Mouse (Mus musculus) layer of hippocampus, adult 9-11 months (tissue): ENCODE data around the gene Gm21885.

Source experiments
- DNase-seq: peaks from one replicate; pipeline ENCODE4 v3.0.0; 2022

Gene Gm21885

DNA sequence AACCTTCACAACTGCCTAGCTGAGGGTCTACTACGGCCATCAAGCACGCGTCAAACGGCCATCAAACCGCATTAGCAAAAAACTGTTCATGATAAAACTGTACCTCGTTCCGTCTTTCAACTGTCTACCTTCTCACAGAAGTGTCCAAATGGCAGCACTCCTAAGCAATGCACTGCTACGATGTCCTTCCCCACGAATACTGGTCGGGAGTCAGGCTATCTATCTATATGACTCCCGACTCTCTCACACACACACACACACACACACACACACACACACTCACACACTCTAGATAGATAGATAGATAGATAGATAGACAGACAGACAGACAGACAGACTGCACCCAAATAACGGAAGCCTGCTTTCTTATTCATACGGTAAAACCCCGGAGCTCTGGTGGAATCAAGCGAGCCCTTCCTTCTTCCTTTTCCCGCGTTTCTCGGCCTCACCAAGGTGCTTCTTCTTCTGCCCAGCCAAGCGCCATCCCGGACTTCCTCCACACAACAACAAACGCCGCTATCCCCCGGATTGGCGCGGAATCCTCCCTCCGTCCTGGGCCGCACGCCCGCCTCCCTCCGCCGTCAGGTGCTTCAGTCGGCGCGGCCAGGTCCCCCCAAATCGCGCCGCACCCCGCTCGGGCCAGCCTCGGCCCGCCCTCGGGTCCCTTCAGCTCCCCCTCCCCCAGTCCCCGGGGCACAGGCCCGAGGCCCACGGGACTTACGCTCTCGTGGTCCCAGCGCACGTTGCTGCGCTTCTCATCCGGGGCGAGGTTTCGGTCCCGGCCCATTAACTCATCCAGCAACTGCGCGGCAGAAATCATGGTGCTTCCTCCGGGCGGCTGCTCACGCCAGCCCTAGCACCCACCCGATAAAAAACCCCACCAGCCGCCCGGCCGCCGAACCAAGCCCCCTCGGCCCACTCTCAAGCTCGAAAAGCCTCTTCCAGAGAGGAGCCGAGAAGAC lies 39.6 kb downstream of the Gm21885 start:
- DNase-seq, result no peak

DNA sequence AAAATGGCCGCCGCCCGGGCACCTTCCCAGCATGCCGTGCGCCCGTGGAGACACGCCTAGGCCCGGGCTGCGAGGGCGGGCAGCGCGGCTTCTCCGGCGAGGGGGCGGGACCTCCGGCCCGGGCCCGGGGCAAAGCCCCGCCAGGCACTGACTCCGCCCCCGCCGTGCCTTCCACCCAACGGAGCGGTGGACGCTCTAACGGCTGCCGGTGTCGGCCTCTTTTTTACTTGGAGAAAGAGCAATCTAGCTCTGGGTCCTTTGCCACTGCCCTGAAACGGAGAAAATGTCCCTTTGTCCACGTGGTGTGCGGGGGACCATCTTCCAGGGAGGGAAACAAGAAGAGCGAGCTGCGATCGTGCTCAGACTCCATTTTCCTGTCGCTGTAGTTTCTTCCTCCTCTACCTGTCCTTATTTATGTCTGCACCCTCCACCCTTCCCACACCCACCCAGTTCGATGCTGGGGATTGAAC lies 40.3 kb downstream of the Gm21885 start, which contains the start of gene Luc7l3:
Luc7l3 (minus strand) TSS at position 58 of the 470 bp plus-strand sequence.
- DNase-seq, result peak; percentile 92

- DNase-seq, result no peak
Observed at GRCm38 (mm10) chr11:94322636-94323035, 41.0 kb downstream of the Gm21885 start.

GRCm38 (mm10) chr11:94323271-94323925 lies 41.7 kb downstream of the Gm21885 start:
- DNase-seq, result no peak

GRCm38 (mm10) chr11:94324618-94325017 lies 42.9 kb downstream of the Gm21885 start:
- DNase-seq, result no peak

GRCm38 (mm10) chr11:94326961-94327411 lies 45.3 kb downstream of the Gm21885 start:
- peak; percentile 49 for DNase-seq

DNA sequence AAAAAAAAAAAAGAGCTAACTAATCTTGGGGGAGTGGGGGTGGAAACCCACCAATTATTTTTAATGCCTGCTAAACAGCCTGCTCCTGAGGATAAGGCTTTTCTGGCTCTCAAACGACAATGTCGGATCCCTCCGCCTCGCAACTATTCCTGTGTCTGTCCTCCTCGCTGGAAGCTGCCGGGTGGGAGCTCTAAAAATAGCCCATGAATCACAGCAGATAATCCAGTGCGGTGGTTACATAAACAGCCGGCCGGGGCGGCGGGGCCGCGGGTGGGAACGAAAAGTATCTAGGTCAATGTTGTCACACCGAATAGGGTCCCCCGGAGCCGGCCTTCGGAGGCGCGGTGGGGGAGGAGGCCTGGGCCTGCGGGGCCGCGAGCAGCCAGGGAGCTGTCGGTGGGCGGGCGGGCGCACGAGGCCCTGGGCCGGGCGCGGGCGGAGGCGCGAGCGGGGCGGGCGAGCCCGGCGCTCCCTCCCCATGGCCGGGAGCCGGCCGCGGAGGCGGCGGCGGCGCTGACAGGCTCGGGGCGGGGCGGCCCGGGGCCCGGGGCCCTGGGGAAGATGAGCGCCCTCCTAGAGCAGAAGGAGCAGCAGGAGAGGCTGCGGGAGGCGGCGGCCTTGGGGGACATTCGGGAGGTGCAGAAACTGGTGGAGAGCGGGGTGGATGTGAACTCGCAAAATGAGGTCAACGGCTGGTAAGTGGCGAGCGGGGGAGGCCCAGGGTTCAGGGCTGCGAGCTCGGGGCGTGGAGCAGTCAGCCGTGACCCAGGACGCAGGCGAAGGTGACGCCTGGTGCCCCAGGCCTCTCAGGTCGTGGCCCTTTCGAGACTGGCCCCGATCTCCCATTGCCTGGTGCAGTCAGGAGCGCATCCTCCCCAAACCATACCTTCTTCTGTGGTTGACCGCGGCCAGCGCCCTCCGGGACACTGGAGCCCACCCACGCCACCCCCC lies 46.3 kb downstream of the Gm21885 start, which contains the start of gene Ankrd40:
Ankrd40 (plus strand) TSS at position 309 of the 951 bp plus-strand sequence.
- peak; percentile 98 for DNase-seq

GRCm38 (mm10) chr11:94328644-94329025 lies 47.0 kb downstream of the Gm21885 start:
- peak; percentile 43 for DNase-seq

DNA sequence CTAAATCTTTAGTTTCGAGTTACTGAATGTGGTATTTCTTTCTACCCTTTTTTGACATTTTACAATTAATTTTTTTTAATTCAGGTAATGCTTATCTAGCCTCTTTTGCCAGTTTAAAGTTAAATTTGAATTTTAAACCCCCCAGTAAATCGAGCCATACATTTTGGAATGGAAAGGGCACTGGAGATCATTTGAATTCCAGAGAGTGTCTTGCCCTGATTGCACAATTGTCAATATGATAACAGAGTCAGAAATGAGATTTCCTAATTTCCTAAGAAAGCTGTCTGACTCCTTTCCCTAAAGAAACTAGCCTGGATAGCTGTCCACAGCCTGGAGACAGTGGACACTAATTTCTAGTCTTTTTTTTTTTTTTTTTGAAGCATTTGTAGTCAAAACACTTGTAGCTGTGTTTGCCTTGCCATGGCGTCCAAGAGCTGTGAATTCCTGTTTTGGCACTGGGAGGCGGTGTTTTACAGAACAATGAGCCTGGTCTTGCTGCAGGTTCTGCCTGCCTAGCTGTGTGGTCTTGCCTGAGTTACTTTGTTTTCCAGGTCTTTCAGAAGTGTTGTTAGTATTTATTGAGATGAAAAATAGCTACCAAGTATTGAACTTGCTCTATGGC lies 47.7 kb downstream of the Gm21885 start:
- DNase-seq, result peak; percentile 82

DNA sequence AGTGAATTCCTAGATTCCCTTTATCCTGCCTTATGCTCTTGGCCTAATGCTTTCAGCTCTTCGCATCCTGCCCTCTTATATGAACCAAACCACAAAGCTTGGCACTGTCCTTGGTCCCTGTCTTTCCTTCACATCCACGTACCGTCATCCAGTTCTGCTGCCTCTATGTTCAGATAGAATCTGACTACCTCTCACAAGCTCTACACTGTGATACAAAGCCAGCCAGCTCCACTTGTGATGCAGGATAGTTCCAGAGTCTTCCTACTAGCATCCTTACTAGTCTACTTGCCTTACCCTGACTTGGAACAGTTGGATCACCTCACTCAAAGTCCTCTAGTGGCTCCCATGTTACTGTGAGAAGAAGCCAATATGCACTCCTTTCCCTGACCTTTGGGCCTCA lies 48.5 kb downstream of the Gm21885 start:
- no peak for DNase-seq

DNA sequence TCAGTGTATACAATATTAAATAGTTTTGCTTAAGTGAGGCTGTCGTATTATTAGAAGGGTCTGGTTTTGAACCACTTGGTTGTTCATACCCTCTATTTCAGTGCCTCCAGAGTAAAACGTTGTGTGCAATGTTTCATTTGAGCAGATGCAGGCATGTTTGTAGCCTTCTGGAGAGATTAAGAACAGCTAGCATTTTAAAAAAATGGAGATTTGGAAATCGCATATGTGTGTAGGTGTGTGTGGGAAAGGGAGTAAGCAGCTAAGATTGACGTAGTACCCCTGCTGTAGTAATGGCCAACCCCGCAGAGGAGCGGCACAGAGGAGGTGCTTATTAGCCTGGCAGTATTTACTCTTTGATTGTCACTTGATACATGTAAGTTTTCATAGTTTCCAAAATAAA lies 51.1 kb downstream of the Gm21885 start:
- DNase-seq, result peak; percentile 61

DNA sequence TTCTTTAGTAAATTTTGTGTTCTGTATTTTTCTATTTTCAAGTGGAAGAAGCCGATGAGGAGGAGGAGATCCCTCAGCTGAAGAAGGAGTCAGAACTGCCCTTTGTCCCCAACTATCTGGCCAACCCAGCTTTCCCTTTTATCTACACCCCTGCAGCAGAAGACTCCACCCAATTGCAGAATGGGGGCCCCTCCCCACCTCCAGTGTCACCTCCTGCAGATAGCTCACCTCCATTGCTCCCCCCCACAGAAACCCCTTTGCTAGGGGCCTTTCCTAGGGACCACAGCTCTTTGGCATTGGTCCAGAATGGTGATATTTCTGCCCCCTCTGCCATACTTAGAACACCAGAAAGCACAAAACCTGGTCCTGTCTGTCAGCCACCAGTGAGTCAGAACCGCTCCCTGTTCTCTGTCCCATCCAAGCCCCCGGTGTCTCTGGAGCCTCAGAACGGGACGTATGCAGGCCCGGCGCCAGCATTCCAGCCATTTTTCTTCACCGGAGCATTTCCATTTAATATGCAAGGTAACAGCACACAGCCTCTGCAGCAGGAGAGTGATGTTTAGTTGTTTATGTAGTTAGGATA lies 52.8 kb downstream of the Gm21885 start:
- no peak for DNase-seq
